9 mouse cellular contexts compared by ENCODE assay signal in the genomic region with DNA sequence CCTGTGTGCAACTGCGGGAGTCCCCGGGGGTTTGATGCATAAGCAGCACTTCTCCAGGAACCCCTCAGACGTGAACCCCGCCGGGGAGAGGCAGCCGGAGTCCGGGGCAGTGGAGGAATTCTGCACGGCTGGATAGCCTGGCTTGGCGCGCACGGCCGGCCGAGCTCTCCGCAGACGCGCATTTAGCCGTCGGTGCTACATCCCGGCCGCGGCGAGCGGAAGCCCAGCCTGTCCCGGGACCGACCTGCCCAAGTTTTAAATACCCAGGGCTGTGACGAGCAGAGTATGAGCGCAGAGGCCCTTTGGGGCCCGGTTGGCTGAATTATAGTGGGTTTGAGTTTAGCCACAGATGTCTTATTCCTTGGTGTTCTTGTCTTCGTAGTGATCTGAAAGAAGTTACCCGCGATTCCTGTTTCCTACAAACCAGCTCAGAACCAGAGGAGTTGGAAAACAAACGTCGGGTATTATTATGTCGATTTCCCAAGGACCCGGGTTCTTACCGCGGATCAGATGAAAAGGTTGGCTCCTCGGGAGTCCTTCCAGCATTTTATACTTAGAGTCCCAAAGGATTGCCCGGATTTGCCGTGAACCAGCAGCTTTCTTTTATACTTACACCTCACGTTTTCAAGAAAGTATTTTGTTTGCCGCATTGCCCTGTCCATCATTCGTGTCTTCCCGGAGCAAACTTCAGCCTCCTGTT. TPM values are rescaled to one million over a fixed set of nuclear protein-coding genes. Genes with fewer than 3 reads are reported as not detected.
DNase-seq lines count a peak whose midpoint lies in the region; ATAC-seq and TF ChIP-seq lines count a peak whose summit lies in the region.
"Had no signal": no experiment of that assay in that cellular context is flagged by ENCODE, and none has a peak within 500 bp of the region (broad histone marks: within the 10 kb centered on the region; RNA-seq: fewer than 3 reads in every experiment).

No protein-coding gene starts in this region.

- H3K4me2 ChIP-seq in lung, embryonic 14.5 days, result peak overlapping the region; percentile 82
- H3K4me2 ChIP-seq in forebrain, embryonic 16.5 days (ENCODE audit: low read length), result peak overlapping the region; percentile 90
- peak overlapping the region; percentile 66 for H3K4me2 ChIP-seq in limb, embryonic 11.5 days (ENCODE audit: low read depth, severe bottlenecking)
- peak overlapping the region; percentile 77 for H3K4me2 ChIP-seq in neural tube, embryonic 15.5 days

- H3K9me3 ChIP-seq in lung, embryonic 14.5 days (ENCODE audit: low read depth, low read length), result no peaks in the 10 kb centered on the region
- H3K9me3 ChIP-seq in forebrain, embryonic 16.5 days (ENCODE audit: control insufficient read depth, low read length), result no peaks in the 10 kb centered on the region
- H3K9me3 ChIP-seq in limb, embryonic 11.5 days (ENCODE audit: control insufficient read depth, low read length), result no peaks in the 10 kb centered on the region
- H3K9me3 ChIP-seq in neural tube, embryonic 15.5 days (replicated peaks), result no peaks in the 10 kb centered on the region

- no peak overlapping the region for H3K9ac ChIP-seq in lung, embryonic 14.5 days
- H3K9ac ChIP-seq in forebrain, embryonic 16.5 days (replicated peaks; ENCODE audit: low read depth, low read length), result no peak overlapping the region
- H3K9ac ChIP-seq in limb, embryonic 11.5 days (ENCODE audit: low read length), result no peak overlapping the region
- H3K9ac ChIP-seq in neural tube, embryonic 15.5 days (replicated peaks), result no peak overlapping the region

- H3K4me3 ChIP-seq in lung, embryonic 14.5 days (ENCODE audit: low read depth, low read length), result peak overlapping the region; percentile 44
- peak overlapping the region; percentile 57 for H3K4me3 ChIP-seq in forebrain, embryonic 16.5 days (replicated peaks; ENCODE audit: low read length)
- H3K4me3 ChIP-seq in limb, embryonic 11.5 days (ENCODE audit: low read depth, low read length), result peak overlapping the region; percentile 35
- H3K4me3 ChIP-seq in neural tube, embryonic 15.5 days (replicated peaks), result peak overlapping the region; percentile 48

- no peak overlapping the region for H3K27ac ChIP-seq in lung, embryonic 14.5 days (ENCODE audit: low read depth)
- no peak overlapping the region for H3K27ac ChIP-seq in forebrain, embryonic 16.5 days (ENCODE audit: low read length)
- no peak overlapping the region for H3K27ac ChIP-seq in limb, embryonic 11.5 days (replicated peaks; ENCODE audit: low read depth, low read length)
- H3K27ac ChIP-seq in neural tube, embryonic 15.5 days (replicated peaks), result no peak overlapping the region

- ATAC-seq in lung, embryonic 14.5 days (ENCODE audit: insufficient read depth), result no peak; the same call in 1 of the 2 replicates
- ATAC-seq in forebrain, embryonic 16.5 days, result no peak; the same call in 1 of the 2 replicates
- ATAC-seq in limb, embryonic 11.5 days (ENCODE audit: insufficient number of reproducible peaks, low FRiP score, low TSS enrichment, low read depth), result no peak
- ATAC-seq in neural tube, embryonic 15.5 days (ENCODE audit: low FRiP score), result no peak; the same call in none of the 2 replicates

- intact Hi-C loops in left cerebral cortex, postnatal 10 days (cut with DNase I), result loop anchor here (10.0 kb wide), 1 partner anchor 190 kb away; no protein-coding TSS in a partner anchor

- peaks cover 4% of the 10 kb centered on the region; the same call in 1 of the 2 replicates for H3K4me1 ChIP-seq in lung, embryonic 14.5 days (ENCODE audit: insufficient read depth)
- peaks cover 15% of the 10 kb centered on the region for H3K4me1 ChIP-seq in forebrain, embryonic 16.5 days (replicated peaks; ENCODE audit: control insufficient read depth, insufficient read depth, low read length)
- H3K4me1 ChIP-seq in limb, embryonic 11.5 days (ENCODE audit: control insufficient read depth, insufficient read depth, low read length), result peaks cover 13% of the 10 kb centered on the region; the same call in 1 of the 2 replicates
- peaks cover 16% of the 10 kb centered on the region for H3K4me1 ChIP-seq in neural tube, embryonic 15.5 days

- no peaks in the 10 kb centered on the region for H3K36me3 ChIP-seq in lung, embryonic 14.5 days (ENCODE audit: insufficient read depth)
- no peaks in the 10 kb centered on the region for H3K36me3 ChIP-seq in forebrain, embryonic 16.5 days (ENCODE audit: control insufficient read depth, insufficient read depth)
- H3K36me3 ChIP-seq in limb, embryonic 11.5 days (ENCODE audit: control insufficient read depth, insufficient read depth, low read length), result no peaks in the 10 kb centered on the region
- no peaks in the 10 kb centered on the region for H3K36me3 ChIP-seq in neural tube, embryonic 15.5 days

- DNase-seq in lung, embryonic 14.5 days, result peak; percentile 25
- DNase-seq in lung, postnatal 14 days, result no peak
- DNase-seq in limb, embryonic 11.5 days (ENCODE audit: low spot score), result peak; percentile 66
- no peak for DNase-seq in MN1 (ENCODE audit: low spot score)
- no peak for DNase-seq in left cerebral cortex, postnatal 10 days (ENCODE audit: extremely low spot score in 1 of 2, low spot score in 2 of 2)
- no peak for DNase-seq in layer of hippocampus, postnatal 10 days (ENCODE audit: low spot score in 2 of 2)

- WGBS in lung, embryonic 14.5 days, result under 1% methylated on average over 44 of the region's 44 CpGs
- under 1% methylated on average over 44 of the region's 44 CpGs for WGBS in forebrain, embryonic 16.5 days
- under 1% methylated on average over 44 of the region's 44 CpGs for WGBS in limb, embryonic 11.5 days
- WGBS in neural tube, embryonic 15.5 days, result 1% methylated on average over 44 of the region's 44 CpGs

- no peak for TF ChIP-seq CTCF in lung, embryonic 14.5 days (IDR thresholded peaks at IDR 0.05; ENCODE audit: low read depth)

- H3K27me3 ChIP-seq in lung, embryonic 14.5 days (ENCODE audit: insufficient read depth, low read length), result peaks cover 97% of the 10 kb centered on the region
- peaks cover 63% of the 10 kb centered on the region for H3K27me3 ChIP-seq in forebrain, embryonic 16.5 days (replicated peaks; ENCODE audit: control insufficient read depth, insufficient read depth, low read length)
- H3K27me3 ChIP-seq in limb, embryonic 11.5 days (ENCODE audit: control insufficient read depth, insufficient read depth, low read length), result peaks cover 60% of the 10 kb centered on the region
- H3K27me3 ChIP-seq in neural tube, embryonic 15.5 days (replicated peaks), result peaks cover 84% of the 10 kb centered on the region

RNA-seq across cellular contexts. Expression of a gene that starts 0.7 kb away (rescaled TPM):
- 0.04 and 0.05 TPM in 2 replicates for polyA plus RNA-seq in lung, embryonic 14.5 days (2014; fragmentation: Nextera tagmentation; extraction: Ambion mirVana)
- polyA plus RNA-seq in forebrain, embryonic 16.5 days (2015; fragmentation: Nextera tagmentation; extraction: Ambion mirVana), result 0.26 and 2.3 TPM in 2 replicates
- polyA plus RNA-seq in limb, embryonic 11.5 days (2014; fragmentation: Nextera tagmentation; extraction: Ambion mirVana), result 0.49 and 1.1 TPM in 2 replicates
- polyA plus RNA-seq in neural tube, embryonic 15.5 days (2015; fragmentation: Nextera tagmentation; extraction: Ambion mirVana), result 0.37 and 0.61 TPM in 2 replicates
- under 1 TPM; 0.58 to 0.83 TPM for total RNA-seq in left cerebral cortex, postnatal 10 days (2021)
- not detected for total RNA-seq in layer of hippocampus, postnatal 10 days (2021)
- total RNA-seq: heart, postnatal 14 days had no signal

Comparison
In these comparisons a context has a peak if more than half of its experiments do, and no peak if none do; other contexts are left out.
1. DNase-seq: peak in lung, embryonic 14.5 days (single experiment) and limb, embryonic 11.5 days (single experiment); none in lung, postnatal 14 days (single experiment), MN1 (single experiment), left cerebral cortex, postnatal 10 days (0 of 2) and layer of hippocampus, postnatal 10 days (0 of 2).
2. Peak in every context shown above with its lines, with median percentiles within 50 percentile points of each other: H3K4me2 ChIP-seq and H3K4me3 ChIP-seq.